Mouse (Mus musculus): ENCODE results near the gene Stab1. TPM values are rescaled to one million over a fixed set of nuclear protein-coding genes. Genes with fewer than 3 reads are reported as not detected.
A peak's percentile ranks its signal among the peaks of the same experiment; 100 is the strongest.

Gene Stab1
- polyA plus RNA-seq, 1 experiment from 2014 or later, result 7.0 TPM

GRCm38 (mm10) chr14:31197547-31198516, 29.4 kb upstream of the Stab1 start:
- ATAC-seq (ENCODE audit: low read depth), result no peak
- Histone ChIP-seq H3K27ac (ENCODE audit: low read depth, low read length) (no peak overlapping the region), H3K4me2 (ENCODE audit: low read depth, low read length) (no peak overlapping the region), H3K27me3 (ENCODE audit: control insufficient read depth, insufficient read depth, low read length) (no peaks in the 10 kb centered on the region), H3K9me3 (ENCODE audit: control insufficient read depth, low read length) (no peaks in the 10 kb centered on the region), H3K4me3 (ENCODE audit: low read depth, low read length) (no peak overlapping the region), H3K36me3 (ENCODE audit: control insufficient read depth, insufficient read depth, low read length) (peaks cover 63% of the 10 kb centered on the region), H3K9ac (replicated peaks; ENCODE audit: low read depth, low read length) (no peak overlapping the region), H3K4me1 (ENCODE audit: control insufficient read depth, insufficient read depth, low read length) (0 out of 2 replicates have a peak, but pooled peaks cover 4% of the 10 kb centered on the region)
- WGBS, result 71% methylated on average over 16 of the region's 16 CpGs

- peaks cover 67% of the 10 kb centered on the region for H3K36me3 ChIP-seq (ENCODE audit: control insufficient read depth, insufficient read depth, low read length)
- no peaks in the 10 kb centered on the region for H3K27me3 ChIP-seq (ENCODE audit: control insufficient read depth, insufficient read depth, low read length)
- no peak overlapping the region for H3K9ac ChIP-seq (replicated peaks; ENCODE audit: low read depth, low read length)
- ATAC-seq (ENCODE audit: low read depth), result no peak
- H3K9me3 ChIP-seq (ENCODE audit: control insufficient read depth, low read length), result no peaks in the 10 kb centered on the region
- H3K4me3 ChIP-seq (ENCODE audit: low read depth, low read length), result no peak overlapping the region
- 0 out of 2 replicates have a peak, but pooled peaks cover 4% of the 10 kb centered on the region for H3K4me1 ChIP-seq (ENCODE audit: control insufficient read depth, insufficient read depth, low read length)
- no peak overlapping the region for H3K4me2 ChIP-seq (ENCODE audit: low read depth, low read length)
- H3K27ac ChIP-seq (ENCODE audit: low read depth, low read length), result no peak overlapping the region
These were observed 27.5 kb upstream of the Stab1 start for GRCm38 (mm10) chr14:31195968-31196367.

- H3K27ac ChIP-seq (ENCODE audit: low read depth, low read length), result no peak overlapping the region
- H3K36me3 ChIP-seq (ENCODE audit: control insufficient read depth, insufficient read depth, low read length), result peaks cover 67% of the 10 kb centered on the region
- 0 out of 2 replicates have a peak, but pooled peaks cover 4% of the 10 kb centered on the region for H3K4me1 ChIP-seq (ENCODE audit: control insufficient read depth, insufficient read depth, low read length)
- ATAC-seq (ENCODE audit: low read depth), result no peak
- no peaks in the 10 kb centered on the region for H3K9me3 ChIP-seq (ENCODE audit: control insufficient read depth, low read length)
- no peak overlapping the region for H3K4me3 ChIP-seq (ENCODE audit: low read depth, low read length)
- no peaks in the 10 kb centered on the region for H3K27me3 ChIP-seq (ENCODE audit: control insufficient read depth, insufficient read depth, low read length)
- no peak overlapping the region for H3K4me2 ChIP-seq (ENCODE audit: low read depth, low read length)
- 96% methylated on average over 4 of the region's 4 CpGs for WGBS
- no peak overlapping the region for H3K9ac ChIP-seq (replicated peaks; ENCODE audit: low read depth, low read length)
These were observed 27.1 kb upstream of the Stab1 start for GRCm38 (mm10) chr14:31195521-31195920.

GRCm38 (mm10) chr14:31194891-31195513, 26.6 kb upstream of the Stab1 start:
- H3K9ac ChIP-seq (replicated peaks; ENCODE audit: low read depth, low read length), result no peak overlapping the region
- H3K4me2 ChIP-seq (ENCODE audit: low read depth, low read length), result no peak overlapping the region
- no peaks in the 10 kb centered on the region for H3K9me3 ChIP-seq (ENCODE audit: control insufficient read depth, low read length)
- H3K4me1 ChIP-seq (ENCODE audit: control insufficient read depth, insufficient read depth, low read length), result 0 out of 2 replicates have a peak, but pooled peaks cover 4% of the 10 kb centered on the region
- H3K27me3 ChIP-seq (ENCODE audit: control insufficient read depth, insufficient read depth, low read length), result no peaks in the 10 kb centered on the region
- H3K36me3 ChIP-seq (ENCODE audit: control insufficient read depth, insufficient read depth, low read length), result peaks cover 67% of the 10 kb centered on the region
- no peak for ATAC-seq (ENCODE audit: low read depth)
- WGBS, result 90% methylated on average over 14 of the region's 14 CpGs
- H3K4me3 ChIP-seq (ENCODE audit: low read depth, low read length), result no peak overlapping the region
- H3K27ac ChIP-seq (ENCODE audit: low read depth, low read length), result no peak overlapping the region

- WGBS, result 94% methylated on average over 2 of the region's 2 CpGs
- Histone ChIP-seq H3K9me3 (ENCODE audit: control insufficient read depth, low read length) (no peaks in the 10 kb centered on the region), H3K27me3 (ENCODE audit: control insufficient read depth, insufficient read depth, low read length) (no peaks in the 10 kb centered on the region), H3K4me2 (ENCODE audit: low read depth, low read length) (no peak overlapping the region), H3K4me1 (ENCODE audit: control insufficient read depth, insufficient read depth, low read length) (0 out of 2 replicates have a peak, but pooled peaks cover 4% of the 10 kb centered on the region), H3K27ac (ENCODE audit: low read depth, low read length) (no peak overlapping the region), H3K36me3 (ENCODE audit: control insufficient read depth, insufficient read depth, low read length) (peaks cover 68% of the 10 kb centered on the region), H3K4me3 (ENCODE audit: low read depth, low read length) (no peak overlapping the region), H3K9ac (replicated peaks; ENCODE audit: low read depth, low read length) (no peak overlapping the region)
- ATAC-seq (ENCODE audit: low read depth), result no peak
These were observed 26.0 kb upstream of the Stab1 start for GRCm38 (mm10) chr14:31194441-31194840.

- no peaks in the 10 kb centered on the region for H3K9me3 ChIP-seq (ENCODE audit: control insufficient read depth, low read length)
- H3K27me3 ChIP-seq (ENCODE audit: control insufficient read depth, insufficient read depth, low read length), result no peaks in the 10 kb centered on the region
- ATAC-seq (ENCODE audit: low read depth), result no peak
- peaks cover 66% of the 10 kb centered on the region for H3K36me3 ChIP-seq (ENCODE audit: control insufficient read depth, insufficient read depth, low read length)
- H3K4me3 ChIP-seq (ENCODE audit: low read depth, low read length), result no peak overlapping the region
- no peak overlapping the region for H3K27ac ChIP-seq (ENCODE audit: low read depth, low read length)
- 0 out of 2 replicates have a peak, but pooled peaks cover 4% of the 10 kb centered on the region for H3K4me1 ChIP-seq (ENCODE audit: control insufficient read depth, insufficient read depth, low read length)
- no peak overlapping the region for H3K4me2 ChIP-seq (ENCODE audit: low read depth, low read length)
- no peak overlapping the region for H3K9ac ChIP-seq (replicated peaks; ENCODE audit: low read depth, low read length)
- WGBS, result 88% methylated on average over 7 of the region's 7 CpGs
These were observed 25.4 kb upstream of the Stab1 start for GRCm38 (mm10) chr14:31193791-31194190.

GRCm38 (mm10) chr14:31191936-31192335, 23.5 kb upstream of the Stab1 start:
- Histone ChIP-seq H3K4me2 (ENCODE audit: low read depth, low read length) (no peak overlapping the region), H3K9me3 (ENCODE audit: control insufficient read depth, low read length) (no peaks in the 10 kb centered on the region), H3K36me3 (ENCODE audit: control insufficient read depth, insufficient read depth, low read length) (peaks cover 73% of the 10 kb centered on the region), H3K27me3 (ENCODE audit: control insufficient read depth, insufficient read depth, low read length) (no peaks in the 10 kb centered on the region), H3K27ac (ENCODE audit: low read depth, low read length) (no peak overlapping the region), H3K4me1 (ENCODE audit: control insufficient read depth, insufficient read depth, low read length) (no peaks in the 10 kb centered on the region), H3K4me3 (ENCODE audit: low read depth, low read length) (no peak overlapping the region), H3K9ac (replicated peaks; ENCODE audit: low read depth, low read length) (no peak overlapping the region)
- WGBS, result 87% methylated on average over 2 of the region's 2 CpGs
- no peak for ATAC-seq (ENCODE audit: low read depth)

GRCm38 (mm10) chr14:31189348-31189747, 20.9 kb upstream of the Stab1 start:
- no peak for ATAC-seq (ENCODE audit: low read depth)
- WGBS, result 89% methylated on average over 3 of the region's 3 CpGs

GRCm38 (mm10) chr14:31188771-31189181, 20.3 kb upstream of the Stab1 start:
- no peak overlapping the region for H3K4me3 ChIP-seq (ENCODE audit: low read depth, low read length)
- H3K36me3 ChIP-seq (ENCODE audit: control insufficient read depth, insufficient read depth, low read length), result peaks cover 93% of the 10 kb centered on the region
- H3K9me3 ChIP-seq (ENCODE audit: control insufficient read depth, low read length), result no peaks in the 10 kb centered on the region
- peak; percentile 28; the same call in 1 of the 2 replicates for ATAC-seq (ENCODE audit: low read depth)
- WGBS, result 61% methylated on average over 6 of the region's 6 CpGs
- no peak overlapping the region for H3K4me2 ChIP-seq (ENCODE audit: low read depth, low read length)
- H3K27me3 ChIP-seq (ENCODE audit: control insufficient read depth, insufficient read depth, low read length), result no peaks in the 10 kb centered on the region
- H3K27ac ChIP-seq (ENCODE audit: low read depth, low read length), result no peak overlapping the region
- H3K4me1 ChIP-seq (ENCODE audit: control insufficient read depth, insufficient read depth, low read length), result no peaks in the 10 kb centered on the region
- 0 out of 2 replicates have a peak overlapping the region, but pooled peaks have one; percentile 7 for H3K9ac ChIP-seq (replicated peaks; ENCODE audit: low read depth, low read length)

More at GRCm38 (mm10) chr14:31189348-31189747, 20.9 kb upstream of the Stab1 start:
- H3K4me3 ChIP-seq (ENCODE audit: low read depth, low read length), result no peak overlapping the region
- H3K4me2 ChIP-seq (ENCODE audit: low read depth, low read length), result no peak overlapping the region
- H3K9ac ChIP-seq (replicated peaks; ENCODE audit: low read depth, low read length), result no peak overlapping the region
- H3K9me3 ChIP-seq (ENCODE audit: control insufficient read depth, low read length), result no peaks in the 10 kb centered on the region
- no peaks in the 10 kb centered on the region for H3K4me1 ChIP-seq (ENCODE audit: control insufficient read depth, insufficient read depth, low read length)
- H3K36me3 ChIP-seq (ENCODE audit: control insufficient read depth, insufficient read depth, low read length), result peaks cover 93% of the 10 kb centered on the region
- no peaks in the 10 kb centered on the region for H3K27me3 ChIP-seq (ENCODE audit: control insufficient read depth, insufficient read depth, low read length)
- no peak overlapping the region for H3K27ac ChIP-seq (ENCODE audit: low read depth, low read length)

All from neural tube, embryonic 14.5 days (tissue).